Mouse (Mus musculus) E14TG2a.4 (cell line): ENCODE results near the gene Vax2.

Experiments
- CTCF ChIP-seq: conservative IDR thresholded peaks from 2 replicates; pipeline ENCODE4 v1.5.1; 2014; ENCODE audit warnings: low read length
- POU5F1 ChIP-seq: IDR thresholded peaks from 2 replicates; pipeline ENCODE4 v1.6.1; 2014; ENCODE audit warnings: low read length, borderline replicate concordance

- TF ChIP-seq CTCF = peak; percentile 93
- TF ChIP-seq POU5F1 = no peak
Observed at GRCm38 (mm10) chr6:83775638-83776293, 64.7 kb downstream of the Vax2 start, which contains the start of gene Tex261.
